ENCODE assay signal across 17 mouse cellular contexts in genomic region chr11:43901051-43901654, GRCm38 (mm10). TPM values are rescaled to one million over a fixed set of nuclear protein-coding genes. Genes with fewer than 3 reads are reported as not detected.
DNase-seq lines count a peak whose midpoint lies in the region; ATAC-seq lines count a peak whose summit lies in the region.
"Had no signal": no experiment of that assay in that cellular context is flagged by ENCODE, and none has a peak within 500 bp of the region (broad histone marks: within the 10 kb centered on the region; RNA-seq: fewer than 3 reads in every experiment).

Adra1b (minus strand) TSS chr11:43901210.

- H3K27ac ChIP-seq in hindbrain, embryonic 15.5 days (replicated peaks), result no peak within 1 kb of the TSS
- no peak within 1 kb of the TSS for H3K27ac ChIP-seq in hindbrain, embryonic 10.5 days
- H3K27ac ChIP-seq in midbrain, embryonic 16.5 days (ENCODE audit: low read length), result no peak within 1 kb of the TSS
- no peak within 1 kb of the TSS for H3K27ac ChIP-seq in midbrain, embryonic 10.5 days (replicated peaks)
- no peak within 1 kb of the TSS for H3K27ac ChIP-seq in forebrain, embryonic 12.5 days
- H3K27ac ChIP-seq: embryonic facial prominence, embryonic 12.5 days; forebrain, embryonic 13.5 days; hindbrain, embryonic 13.5 days had no signal

- H3K4me3 ChIP-seq in hindbrain, embryonic 15.5 days, result no peak within 1 kb of the TSS
- H3K4me3 ChIP-seq in hindbrain, embryonic 10.5 days, result no peak within 1 kb of the TSS
- no peak within 1 kb of the TSS for H3K4me3 ChIP-seq in midbrain, embryonic 16.5 days (ENCODE audit: low read depth, low read length)
- no peak within 1 kb of the TSS for H3K4me3 ChIP-seq in midbrain, embryonic 10.5 days
- H3K4me3 ChIP-seq in forebrain, embryonic 12.5 days (replicated peaks), result no peak within 1 kb of the TSS
- H3K4me3 ChIP-seq: embryonic facial prominence, embryonic 12.5 days; forebrain, embryonic 13.5 days; hindbrain, embryonic 13.5 days; myocyte had no signal

- H3K9me3 ChIP-seq in hindbrain, embryonic 15.5 days, result no peaks in the 10 kb centered on the region
- H3K9me3 ChIP-seq in hindbrain, embryonic 10.5 days, result no peaks in the 10 kb centered on the region
- H3K9me3 ChIP-seq in midbrain, embryonic 16.5 days (replicated peaks; ENCODE audit: control insufficient read depth, low read length, poor library complexity, severe bottlenecking), result no peaks in the 10 kb centered on the region
- H3K9me3 ChIP-seq in midbrain, embryonic 10.5 days (replicated peaks), result no peaks in the 10 kb centered on the region
- no peaks in the 10 kb centered on the region for H3K9me3 ChIP-seq in forebrain, embryonic 12.5 days
- H3K9me3 ChIP-seq: embryonic facial prominence, embryonic 12.5 days; forebrain, embryonic 13.5 days; hindbrain, embryonic 13.5 days had no signal

- no peak for DNase-seq in hindbrain, embryonic 10.5 days (ENCODE audit: low spot score)
- DNase-seq in midbrain, embryonic 10.5 days (ENCODE audit: low spot score), result no peak
- no peak for DNase-seq in heart, postnatal 36 days
- no peak for DNase-seq in layer of hippocampus, adult 9-10 months (ENCODE audit: low spot score)
- DNase-seq: cerebellum, adult 9-10 months; gastrocnemius, postnatal 25 days; lung, embryonic 14.5 days; thymus, postnatal 36 days had no signal

- no peak for ATAC-seq in hindbrain, embryonic 15.5 days (ENCODE audit: low FRiP score, low read depth)
- ATAC-seq in midbrain, embryonic 16.5 days, result no peak
- ATAC-seq in forebrain, embryonic 12.5 days (ENCODE audit: low FRiP score), result no peak
- ATAC-seq: CD4-positive, CD25-positive, alpha-beta regulatory T cell, adult 4 months; forebrain, embryonic 13.5 days had no signal

- no peak within 1 kb of the TSS for H3K4me2 ChIP-seq in hindbrain, embryonic 15.5 days
- H3K4me2 ChIP-seq in midbrain, embryonic 16.5 days (ENCODE audit: low read length), result no peak within 1 kb of the TSS
- H3K4me2 ChIP-seq in forebrain, embryonic 12.5 days, result no peak within 1 kb of the TSS
- H3K4me2 ChIP-seq: embryonic facial prominence, embryonic 12.5 days; forebrain, embryonic 13.5 days; hindbrain, embryonic 13.5 days; lung, embryonic 14.5 days had no signal

- no peak within 1 kb of the TSS for H3K9ac ChIP-seq in hindbrain, embryonic 15.5 days
- H3K9ac ChIP-seq in midbrain, embryonic 16.5 days (ENCODE audit: low read depth, low read length), result no peak within 1 kb of the TSS
- H3K9ac ChIP-seq in forebrain, embryonic 12.5 days, result no peak within 1 kb of the TSS
- H3K9ac ChIP-seq: embryonic facial prominence, embryonic 12.5 days; forebrain, embryonic 13.5 days; hindbrain, embryonic 13.5 days; lung, embryonic 14.5 days had no signal

- intact Hi-C loops in heart, postnatal 36 days (cut with DNase I), result no loop called here

- no peaks in the 10 kb centered on the region for H3K36me3 ChIP-seq in hindbrain, embryonic 15.5 days
- H3K36me3 ChIP-seq in hindbrain, embryonic 10.5 days, result no peaks in the 10 kb centered on the region
- no peaks in the 10 kb centered on the region for H3K36me3 ChIP-seq in midbrain, embryonic 16.5 days (ENCODE audit: control insufficient read depth, insufficient read depth, low read length)
- H3K36me3 ChIP-seq in midbrain, embryonic 10.5 days, result no peaks in the 10 kb centered on the region
- no peaks in the 10 kb centered on the region for H3K36me3 ChIP-seq in forebrain, embryonic 12.5 days (replicated peaks)
- H3K36me3 ChIP-seq: embryonic facial prominence, embryonic 12.5 days; hindbrain, embryonic 13.5 days had no signal

- no peaks in the 10 kb centered on the region for H3K4me1 ChIP-seq in hindbrain, embryonic 15.5 days (replicated peaks)
- no peaks in the 10 kb centered on the region for H3K4me1 ChIP-seq in hindbrain, embryonic 10.5 days (replicated peaks)
- no peaks in the 10 kb centered on the region for H3K4me1 ChIP-seq in midbrain, embryonic 16.5 days (ENCODE audit: control insufficient read depth, insufficient read depth, low read length)
- H3K4me1 ChIP-seq in midbrain, embryonic 10.5 days, result no peaks in the 10 kb centered on the region
- H3K4me1 ChIP-seq in forebrain, embryonic 12.5 days, result no peaks in the 10 kb centered on the region
- H3K4me1 ChIP-seq: embryonic facial prominence, embryonic 12.5 days; forebrain, embryonic 13.5 days; hindbrain, embryonic 13.5 days had no signal

- H3K27me3 ChIP-seq in hindbrain, embryonic 15.5 days, result no peaks in the 10 kb centered on the region
- no peaks in the 10 kb centered on the region for H3K27me3 ChIP-seq in hindbrain, embryonic 10.5 days (ENCODE audit: insufficient read depth, poor library complexity, severe bottlenecking)
- H3K27me3 ChIP-seq in midbrain, embryonic 16.5 days (ENCODE audit: control insufficient read depth, insufficient read depth, low read depth, low read length), result no peaks in the 10 kb centered on the region
- no peaks in the 10 kb centered on the region for H3K27me3 ChIP-seq in midbrain, embryonic 10.5 days (ENCODE audit: low read depth, poor library complexity, severe bottlenecking)
- H3K27me3 ChIP-seq in forebrain, embryonic 12.5 days, result no peaks in the 10 kb centered on the region
- H3K27me3 ChIP-seq: embryonic facial prominence, embryonic 12.5 days; forebrain, embryonic 13.5 days; hindbrain, embryonic 13.5 days had no signal

- WGBS in hindbrain, embryonic 15.5 days, result 84% methylated on average over 6 of the region's 6 CpGs
- 86% methylated on average over 6 of the region's 6 CpGs for whole genome bisulfite sequencing in hindbrain, embryonic 10.5 days
- WGBS in midbrain, embryonic 16.5 days, result 89% methylated on average over 6 of the region's 6 CpGs
- WGBS in midbrain, embryonic 10.5 days, result 92% methylated on average over 6 of the region's 6 CpGs
- 87% methylated on average over 6 of the region's 6 CpGs for WGBS in forebrain, embryonic 12.5 days

RNA-seq across cellular contexts. Expression of gene Adra1b, which starts in this region (rescaled TPM):
- 13.2 and 13.9 TPM in 2 replicates for polyA plus RNA-seq in hindbrain, embryonic 15.5 days (2015; fragmentation: Nextera tagmentation; extraction: Ambion mirVana)
- 0.35 and 0.81 TPM in 2 replicates for polyA plus RNA-seq in hindbrain, embryonic 10.5 days (2016; fragmentation: Nextera tagmentation; extraction: Ambion mirVana)
- 7.9 and 12.1 TPM in 2 replicates for polyA plus RNA-seq in midbrain, embryonic 16.5 days (2015; fragmentation: Nextera tagmentation; extraction: Ambion mirVana)
- 0.41 and 0.62 TPM in 2 replicates for polyA plus RNA-seq in midbrain, embryonic 10.5 days (2016; fragmentation: Nextera tagmentation; extraction: Ambion mirVana)
- 10 to 100 TPM; 47.8 to 52.2 TPM for total RNA-seq in heart, postnatal 36 days (2021)
- 0.37 and 0.67 TPM in 2 replicates for polyA plus RNA-seq in forebrain, embryonic 12.5 days (2016; fragmentation: Nextera tagmentation; extraction: Ambion mirVana)
- total RNA-seq: megakaryocyte progenitor cell, adult 5-6 weeks had no signal
- polyA plus RNA-seq: CD4-positive, CD25-positive, alpha-beta regulatory T cell, adult 4 months had no signal
